In the genomic region with DNA sequence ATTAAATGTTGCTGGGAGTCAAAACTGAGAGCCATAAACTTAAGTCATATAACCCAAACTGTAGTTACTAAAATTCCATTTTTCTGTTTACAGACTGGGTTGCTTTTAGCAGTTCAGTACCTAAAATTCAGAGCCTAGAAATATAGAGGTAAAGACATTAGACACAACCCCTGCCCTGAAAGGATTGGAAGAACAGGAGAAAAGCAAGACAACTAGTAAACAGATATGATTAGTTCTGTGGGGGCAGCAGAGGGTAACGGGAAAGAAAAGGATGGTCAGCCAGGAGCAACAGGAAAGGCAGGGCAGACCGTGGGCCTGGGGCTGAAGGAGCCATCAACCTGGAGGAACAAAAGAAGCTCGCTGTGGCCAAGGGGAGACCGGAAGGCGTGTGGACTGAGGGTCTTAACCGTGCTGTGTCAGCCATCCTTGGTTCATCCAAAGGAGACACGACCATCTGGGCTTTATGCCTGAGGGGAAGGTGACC, we compare ENCODE assay signal across 15 mouse cellular contexts.
"Had no signal": no experiment of that assay in that cellular context is flagged by ENCODE, and none has a peak within 500 bp of the region (broad histone marks: within the 10 kb centered on the region; RNA-seq: fewer than 3 reads in every experiment).

No protein-coding gene starts in this region.

- H3K9ac ChIP-seq: lung, embryonic 14.5 days; midbrain, embryonic 12.5 days; neural tube, embryonic 13.5 days; neural tube, embryonic 15.5 days had no signal

- ATAC-seq: midbrain, embryonic 16.5 days had no signal

- H3K27me3 ChIP-seq: neural tube, embryonic 13.5 days; neural tube, embryonic 15.5 days had no signal

- H3K36me3 ChIP-seq: midbrain, embryonic 10.5 days; midbrain, embryonic 12.5 days; neural tube, embryonic 13.5 days; neural tube, embryonic 15.5 days had no signal

- H3K4me1 ChIP-seq: midbrain, embryonic 12.5 days had no signal

- H3K4me3 ChIP-seq: midbrain, embryonic 10.5 days; midbrain, embryonic 12.5 days; myocyte; neural tube, embryonic 13.5 days; neural tube, embryonic 15.5 days had no signal

- H3K27ac ChIP-seq: midbrain, embryonic 10.5 days; midbrain, embryonic 12.5 days; neural tube, embryonic 13.5 days; neural tube, embryonic 15.5 days had no signal

- DNase-seq: lung, adult 18-20 months; lung, postnatal 10 days; lung, postnatal 4 days; midbrain, embryonic 14.5 days; retina, postnatal 1 day; right cerebral cortex, adult 18-20 months; right cerebral cortex, postnatal 25 days; right cerebral cortex, postnatal 4 days had no signal
